Mouse (Mus musculus) heart, embryonic 10.5 days (tissue): ENCODE results near the gene Tprgl. TPM values are rescaled to one million over a fixed set of nuclear protein-coding genes. Genes with fewer than 3 reads are reported as not detected.

Experiments
- DNase-seq: peaks from one replicate; pipeline ENCODE4 v3.0.0-alpha.2; 2017; ENCODE audit warnings: low spot score
- H3K27ac ChIP-seq: fragments of 300-500 bp; sonication (generic); 2 replicates; pipeline ENCODE4 v1.5.1; 2016; ENCODE audit warnings: mild to moderate bottlenecking
- H3K27me3 ChIP-seq: fragments of 300-500 bp; sonication (generic); 2 replicates; pipeline ENCODE4 v1.6.1; 2016; ENCODE audit warnings: mild to moderate bottlenecking; ENCODE audit not compliant: poor library complexity, insufficient read depth, severe bottlenecking
- H3K36me3 ChIP-seq: fragments of 300-500 bp; sonication (generic); 2 replicates; pipeline ENCODE4 v1.6.1; 2016; ENCODE audit warnings: mild to moderate bottlenecking, moderate library complexity
- H3K4me1 ChIP-seq: fragments of 300-500 bp; sonication (generic); 2 replicates; pipeline ENCODE4 v1.6.1; 2016; ENCODE audit warnings: mild to moderate bottlenecking
- H3K4me3 ChIP-seq: fragments of 300-500 bp; sonication (generic); 2 replicates; pipeline ENCODE4 v1.5.1; 2016; ENCODE audit warnings: mild to moderate bottlenecking, moderate library complexity
- H3K9me3 ChIP-seq: fragments of 300-500 bp; sonication (generic); 2 replicates; pipeline ENCODE4 v1.6.1; 2016; ENCODE audit warnings: mild to moderate bottlenecking, moderate library complexity
- WGBS: fragments of 180-500 bp; shearing (Covaris S2); methylation state at CpG from one replicate; pipeline ENCODE4 v1.1.7; 2016; 5-methylcytosine and 5-hydroxymethylcytosine counted together
- polyA plus RNA-seq: library from polyadenylated mRNA; unstranded; fragments of >200 nt; fragmentation: Nextera tagmentation; extraction: Ambion mirVana; gene quantifications from 2 replicates; pipeline ENCODE4 v1.2.1, GENCODE M21; 2016

Gene Tprgl
- polyA plus RNA-seq, 1 experiment from 2014 or later, result 140 TPM

DNA sequence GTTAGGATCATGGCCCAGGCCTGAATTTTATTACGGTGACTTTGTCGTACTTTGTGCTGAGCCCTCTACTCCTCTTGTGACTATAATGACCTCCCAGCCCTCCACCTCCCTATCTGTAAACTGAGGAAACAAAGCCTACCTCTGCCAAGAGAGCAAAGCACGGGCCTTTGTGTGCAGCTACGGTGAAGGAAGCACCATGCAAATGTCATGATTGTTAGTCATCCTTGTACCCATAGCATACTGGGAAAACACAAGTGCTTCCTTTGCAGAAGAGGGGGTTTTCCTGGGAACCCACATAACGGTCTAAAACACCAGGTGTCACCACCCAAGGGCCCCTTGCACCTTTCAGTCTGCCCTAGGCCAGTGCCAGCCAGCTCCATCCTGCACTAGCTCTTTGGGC is 35.3 kb downstream of the Tprgl start:
- 68% methylated on average over 5 of the region's 5 CpGs for WGBS
- Histone ChIP-seq H3K9me3 (no peaks in the 10 kb centered on the region), H3K4me1 (no peaks in the 10 kb centered on the region), H3K36me3 (no peaks in the 10 kb centered on the region), H3K27me3 (peaks cover 52% of the 10 kb centered on the region), H3K27ac (no peak overlapping the region), H3K4me3 (no peak overlapping the region)
- DNase-seq, result no peak

- Histone ChIP-seq H3K36me3 (no peaks in the 10 kb centered on the region), H3K4me3 (no peak overlapping the region), H3K4me1 (no peaks in the 10 kb centered on the region), H3K27me3 (peaks cover 53% of the 10 kb centered on the region), H3K27ac (no peak overlapping the region), H3K9me3 (no peaks in the 10 kb centered on the region)
- DNase-seq, result no peak
- 78% methylated on average over 6 of the region's 6 CpGs for WGBS
These were observed 36.9 kb downstream of the Tprgl start for GRCm38 (mm10) chr4:154123553-154123952.

DNA sequence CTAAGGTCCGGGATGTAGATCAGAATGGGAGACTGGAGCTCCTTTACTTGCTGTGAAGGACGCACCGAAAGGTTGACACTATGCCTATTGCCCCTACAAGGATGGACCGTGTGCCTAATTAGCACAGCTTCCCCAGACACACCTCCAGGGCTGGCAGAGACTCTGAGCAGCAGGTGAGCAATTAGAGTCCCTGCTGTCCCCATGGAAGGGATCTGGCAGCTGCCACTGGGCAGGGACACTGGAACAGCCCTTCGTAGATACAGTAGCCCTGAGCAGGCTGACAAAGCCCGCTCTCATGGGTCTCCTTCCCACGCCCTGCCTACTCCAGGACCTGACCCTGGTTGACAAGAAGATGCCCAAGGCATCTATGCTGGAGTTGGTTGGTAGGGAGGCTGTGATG is 38.1 kb downstream of the Tprgl start:
- no peak for DNase-seq
- Histone ChIP-seq H3K9me3 (no peaks in the 10 kb centered on the region), H3K27me3 (peaks cover 58% of the 10 kb centered on the region), H3K36me3 (no peaks in the 10 kb centered on the region), H3K4me3 (no peak overlapping the region), H3K27ac (no peak overlapping the region), H3K4me1 (no peaks in the 10 kb centered on the region)
- 69% methylated on average over 7 of the region's 7 CpGs for WGBS

GRCm38 (mm10) chr4:154121800-154122199 is 38.7 kb downstream of the Tprgl start:
- Histone ChIP-seq H3K4me3 (no peak overlapping the region), H3K9me3 (no peaks in the 10 kb centered on the region), H3K4me1 (no peaks in the 10 kb centered on the region), H3K27me3 (peaks cover 56% of the 10 kb centered on the region), H3K27ac (no peak overlapping the region), H3K36me3 (no peaks in the 10 kb centered on the region)
- WGBS, result 67% methylated on average over 11 of the region's 11 CpGs
- no peak for DNase-seq

DNA sequence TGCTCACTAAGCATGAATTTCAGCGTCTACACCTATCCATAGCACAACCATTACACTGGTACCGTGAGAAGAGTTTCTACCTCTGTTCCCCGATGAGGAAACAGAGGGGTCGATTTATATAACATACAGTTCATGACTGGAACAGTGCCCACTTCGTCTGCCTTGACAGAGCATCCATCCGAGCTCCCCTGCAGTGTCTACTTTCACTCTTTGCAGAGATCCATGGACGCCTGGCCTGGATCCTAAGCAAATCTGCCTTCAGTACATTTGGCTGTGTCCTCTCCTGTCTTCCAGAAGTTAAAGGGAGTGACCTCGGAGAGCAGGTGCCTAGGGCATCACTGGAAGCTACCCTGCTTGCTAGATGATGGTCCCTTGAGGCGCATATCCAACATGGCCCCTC is 41.3 kb downstream of the Tprgl start:
- DNase-seq, result no peak
- H3K9me3 ChIP-seq, result no peaks in the 10 kb centered on the region
- no peak overlapping the region for H3K4me3 ChIP-seq
- H3K27ac ChIP-seq, result no peak overlapping the region
- peaks cover 53% of the 10 kb centered on the region for H3K27me3 ChIP-seq
- no peaks in the 10 kb centered on the region for H3K36me3 ChIP-seq
- 78% methylated on average over 9 of the region's 9 CpGs for WGBS
- H3K4me1 ChIP-seq, result peaks cover 6% of the 10 kb centered on the region; the same call in 1 of the 2 replicates

DNA sequence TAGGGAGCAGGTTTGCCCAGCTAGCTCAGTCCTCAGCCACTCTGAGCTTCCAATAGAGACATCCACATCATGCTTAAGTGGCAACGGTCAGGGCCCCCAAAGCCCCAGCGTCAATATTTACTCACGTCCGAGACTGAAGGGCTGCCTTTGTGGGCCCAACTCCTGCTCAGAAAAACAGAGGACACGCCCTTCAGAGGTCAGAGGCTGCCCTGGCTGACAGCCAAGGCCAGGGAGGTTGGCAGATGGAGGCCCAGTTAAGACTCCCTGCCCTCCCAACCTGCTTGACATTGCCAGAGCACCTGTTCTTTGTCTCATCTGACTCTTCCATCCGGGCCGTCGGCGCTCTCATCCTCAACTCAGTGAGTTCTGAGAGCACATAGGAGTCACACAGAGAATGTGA is 41.7 kb downstream of the Tprgl start:
- peaks cover 49% of the 10 kb centered on the region for H3K27me3 ChIP-seq
- no peaks in the 10 kb centered on the region for H3K36me3 ChIP-seq
- no peak overlapping the region for H3K27ac ChIP-seq
- H3K4me1 ChIP-seq, result peaks cover 6% of the 10 kb centered on the region; the same call in 1 of the 2 replicates
- no peak for DNase-seq
- 63% methylated on average over 9 of the region's 9 CpGs for WGBS
- no peak overlapping the region for H3K4me3 ChIP-seq
- no peaks in the 10 kb centered on the region for H3K9me3 ChIP-seq

DNA sequence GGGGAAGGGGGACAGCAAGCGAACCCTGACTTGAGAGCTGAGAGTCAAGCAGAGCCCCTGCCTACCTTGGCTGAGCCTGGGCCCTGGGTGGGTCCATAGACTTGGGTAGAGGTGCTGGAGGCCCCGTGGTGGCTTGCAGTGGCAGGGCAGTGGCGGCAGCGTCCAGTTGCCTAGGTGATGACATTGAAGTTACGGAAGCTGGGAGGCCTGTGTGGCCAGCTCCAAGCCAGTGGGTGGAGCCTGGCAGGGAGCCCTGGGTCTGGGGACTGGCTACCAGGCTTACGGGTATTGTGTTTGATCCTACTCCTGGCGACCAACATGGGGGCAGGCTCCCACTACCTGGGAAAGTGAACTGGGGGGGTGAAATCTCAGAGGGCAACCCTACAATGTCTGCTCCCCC is 44.0 kb downstream of the Tprgl start:
- Histone ChIP-seq H3K27me3 (peaks cover 37% of the 10 kb centered on the region), H3K27ac (no peak overlapping the region), H3K4me1 (peaks cover 6% of the 10 kb centered on the region; the same call in 1 of the 2 replicates), H3K4me3 (no peak overlapping the region), H3K36me3 (no peaks in the 10 kb centered on the region), H3K9me3 (no peaks in the 10 kb centered on the region)
- DNase-seq, result no peak
- WGBS, result 55% methylated on average over 7 of the region's 7 CpGs

DNA sequence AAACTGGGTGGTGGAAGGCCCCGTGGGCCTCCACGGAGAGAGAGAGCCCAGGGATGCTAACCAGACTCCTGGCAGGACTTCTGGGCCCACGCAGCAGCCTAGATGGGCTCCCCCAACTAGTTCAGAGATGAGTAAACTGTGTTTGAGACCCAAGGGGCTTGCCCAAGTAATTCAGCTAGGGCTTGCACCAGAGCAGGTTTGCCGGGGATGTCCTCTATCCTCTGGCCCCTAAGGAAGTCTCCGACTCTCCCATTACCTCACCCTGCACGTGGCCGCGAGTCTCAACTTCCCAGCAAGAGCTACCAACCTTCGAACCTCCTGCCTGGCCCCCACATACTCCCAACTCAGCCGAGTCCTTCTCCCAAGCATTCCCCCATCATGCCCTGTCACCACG is 50.6 kb downstream of the Tprgl start:
- H3K27ac ChIP-seq, result no peak overlapping the region
- H3K4me1 ChIP-seq, result peaks cover 8% of the 10 kb centered on the region
- H3K36me3 ChIP-seq, result no peaks in the 10 kb centered on the region
- no peak overlapping the region for H3K4me3 ChIP-seq
- 75% methylated on average over 11 of the region's 11 CpGs for WGBS
- no peak for DNase-seq
- H3K9me3 ChIP-seq, result no peaks in the 10 kb centered on the region
- H3K27me3 ChIP-seq, result peaks cover 61% of the 10 kb centered on the region

DNA sequence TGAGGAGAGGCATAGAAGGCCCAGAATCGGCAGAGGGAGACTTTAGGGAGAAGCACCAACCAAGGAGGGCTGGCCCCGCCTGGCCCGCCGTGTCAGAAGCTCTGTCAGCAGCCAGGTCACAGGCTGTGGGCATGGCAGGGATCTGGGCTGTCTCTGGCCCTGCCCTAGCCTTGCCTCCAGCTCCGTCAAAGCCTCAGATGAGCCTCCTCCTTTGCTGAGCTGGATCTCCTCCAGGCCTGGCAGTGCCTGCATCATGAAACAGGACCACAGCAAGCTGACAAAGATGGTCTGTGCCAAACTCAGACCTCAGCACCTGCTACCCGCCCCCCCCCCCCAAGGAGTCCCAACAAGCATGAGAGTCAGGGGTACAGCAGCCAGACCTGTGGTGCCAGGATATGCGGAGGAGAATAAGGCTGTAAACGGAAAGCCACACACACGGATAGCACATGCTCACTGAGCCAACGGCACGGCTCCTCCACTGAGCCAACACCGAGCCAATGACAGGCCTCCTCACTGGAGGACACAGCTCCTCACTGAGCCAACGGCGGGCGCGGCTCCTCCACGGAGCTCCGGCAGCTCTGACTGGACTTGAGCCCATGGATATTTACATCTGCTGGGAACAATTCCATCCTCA is 51.1 kb downstream of the Tprgl start:
- peaks cover 8% of the 10 kb centered on the region for H3K4me1 ChIP-seq
- H3K27ac ChIP-seq, result no peak overlapping the region
- peaks cover 67% of the 10 kb centered on the region for H3K27me3 ChIP-seq
- 60% methylated on average over 18 of the region's 18 CpGs for WGBS
- H3K4me3 ChIP-seq, result no peak overlapping the region
- no peaks in the 10 kb centered on the region for H3K9me3 ChIP-seq
- no peaks in the 10 kb centered on the region for H3K36me3 ChIP-seq
- no peak for DNase-seq

Other genes starting within 250 kb of the Tprgl start
- gene A430005L14Rik, start 203.4 kb downstream of the Tprgl start, polyA plus RNA-seq, result 65.1 and 85.6 TPM in 2 replicates
- gene Dffb, start 185.5 kb downstream of the Tprgl start, polyA plus RNA-seq, result 7.8 and 9.3 TPM in 2 replicates
- 15.8 and 17.7 TPM in 2 replicates for gene Cep104, start 185.5 kb downstream of the Tprgl start, polyA plus RNA-seq
- 18.5 and 27.0 TPM in 2 replicates for gene Lrrc47, start 148.9 kb downstream of the Tprgl start, polyA plus RNA-seq
- 120 and 132 TPM in 2 replicates for gene Smim1, start 134.4 kb downstream of the Tprgl start, polyA plus RNA-seq
- not detected in 2 replicates for gene Ccdc27, start 118.0 kb downstream of the Tprgl start, polyA plus RNA-seq
- gene Trp73, start 20.5 kb downstream of the Tprgl start, polyA plus RNA-seq, result 0.09 TPM in 1 of 2 replicates, not detected in the other
- gene Wrap73, start 18.3 kb downstream of the Tprgl start, polyA plus RNA-seq, result 27.7 and 33.2 TPM in 2 replicates
- 8.7 and 13.5 TPM in 2 replicates for gene Megf6, start 10.1 kb upstream of the Tprgl start, polyA plus RNA-seq
- 3.3 and 7.4 TPM in 2 replicates for gene Arhgef16, start 141.0 kb upstream of the Tprgl start, polyA plus RNA-seq
- not detected in 2 replicates for gene B230104I21Rik, start 175.5 kb upstream of the Tprgl start, polyA plus RNA-seq